Mouse (Mus musculus) CD4-positive, CD25-positive, alpha-beta regulatory T cell, adult 4 months (primary cell): ENCODE data around the gene Slc33a1. TPM values are rescaled to one million over a fixed set of nuclear protein-coding genes. Genes with fewer than 3 reads are reported as not detected.

Experiments
- ATAC-seq: one replicate; pipeline ENCODE4 v1.8.0; 2017
- polyA plus RNA-seq, 2 experiments: library from polyadenylated mRNA; unstranded; fragments of 100-300 nt; shearing (Covaris generic); gene quantifications; one replicate each; pipeline ENCODE4 v1.2.1; 2017

The Slc33a1 gene
- polyA plus RNA-seq, 2 experiments from 2014 or later, result 8.0 to 8.1 TPM

- ATAC-seq, result no peak
Measured at GRCm38 (mm10) chr3:63897177-63897576, 67.4 kb downstream of the Slc33a1 start.

- ATAC-seq, result no peak
Measured at GRCm38 (mm10) chr3:63896303-63896702, 68.3 kb downstream of the Slc33a1 start.

- no peak for ATAC-seq
Measured at GRCm38 (mm10) chr3:63895786-63896185, 68.8 kb downstream of the Slc33a1 start.

- ATAC-seq, result peak; percentile 37
Measured at GRCm38 (mm10) chr3:63893677-63894076, 70.9 kb downstream of the Slc33a1 start.

- no peak for ATAC-seq
Measured at GRCm38 (mm10) chr3:63892154-63892553, 72.4 kb downstream of the Slc33a1 start.

Other genes starting within 250 kb of the Slc33a1 start
- gene Plch1, start 65.3 kb downstream of the Slc33a1 start, polyA plus RNA-seq, result not detected
- gene E130311K13Rik, start 35.3 kb downstream of the Slc33a1 start, polyA plus RNA-seq, result 10 to 100 TPM in 1 of 2 experiments, 1 to 10 TPM in 1; 9.3 to 13.4 TPM
- 10 to 100 TPM; 30.2 to 33.1 TPM for gene Gmps, start 11.3 kb upstream of the Slc33a1 start, polyA plus RNA-seq
- not detected for gene Vmn2r1, start 116.8 kb upstream of the Slc33a1 start, polyA plus RNA-seq
- gene Vmn2r2, start 177.2 kb upstream of the Slc33a1 start, polyA plus RNA-seq, result not detected